Mouse (Mus musculus) testis, adult 2 months (tissue): ENCODE data around the gene Ppp1r12b.

Source experiments
- CTCF ChIP-seq: fragments of 200-500 bp; IDR thresholded peaks from 2 replicates; pipeline ENCODE4 v1.5.1; 2012; ENCODE audit warnings: low read depth, mild to moderate bottlenecking, inconsistent platforms, low read length, moderate library complexity; ENCODE audit not compliant: control insufficient read depth, insufficient read depth, insufficient replicate concordance
- POLR2A ChIP-seq: fragments of 200-500 bp; IDR thresholded peaks from 2 replicates; pipeline ENCODE4 v1.6.1; 2012; ENCODE audit warnings: low read depth, mild to moderate bottlenecking, inconsistent platforms, low read length, moderate library complexity; ENCODE audit not compliant: control insufficient read depth

DNA sequence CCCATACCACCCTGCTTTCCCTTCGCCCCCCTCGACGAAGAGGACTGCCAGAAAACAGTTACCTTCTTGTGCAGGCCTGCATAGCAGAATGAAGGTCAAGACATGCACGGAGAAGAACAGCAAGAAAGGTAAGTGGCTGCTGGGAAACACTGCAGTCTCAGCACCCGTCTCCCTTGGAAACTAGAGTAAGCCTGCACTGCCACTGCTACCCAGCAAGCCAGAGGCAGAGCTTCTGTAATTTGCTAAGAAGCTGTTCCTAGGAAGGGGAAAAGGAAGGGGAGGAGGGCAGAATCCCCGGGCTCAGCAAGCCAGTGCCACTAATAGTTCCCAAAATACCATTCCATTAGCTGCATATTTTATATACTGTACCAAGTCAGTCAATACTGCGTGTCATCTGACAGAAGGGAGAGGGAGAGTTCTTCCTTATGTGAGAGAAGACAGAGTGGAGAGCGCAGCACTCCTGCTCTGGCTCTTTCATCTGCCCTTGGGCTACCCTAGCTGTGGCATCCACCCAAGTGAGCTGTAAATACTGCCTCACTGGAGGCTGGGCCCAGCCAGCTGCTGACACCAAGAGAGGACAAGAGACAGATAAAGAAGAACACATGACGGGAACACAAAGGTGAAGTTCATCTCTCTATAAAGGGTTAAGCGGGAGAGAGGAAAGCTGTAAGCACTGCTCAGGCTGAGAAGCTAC, 109.3 kb downstream of the Ppp1r12b start:
- TF ChIP-seq CTCF (no peak), POLR2A (no peak)
